Mouse (Mus musculus) E14TG2a.4 (cell line): ENCODE measurements around the gene Tbx3.

ENCODE experiments used
- CTCF ChIP-seq: conservative IDR thresholded peaks from 2 replicates; pipeline ENCODE4 v1.5.1; 2014; ENCODE audit warnings: low read length
- NANOG ChIP-seq: IDR thresholded peaks from 2 replicates; pipeline ENCODE4 v1.6.1; 2014; ENCODE audit warnings: borderline replicate concordance, low read length, mixed read lengths
- POU5F1 ChIP-seq: IDR thresholded peaks from 2 replicates; pipeline ENCODE4 v1.6.1; 2014; ENCODE audit warnings: low read length, borderline replicate concordance

- TF ChIP-seq CTCF (no peak), POU5F1 (no peak), NANOG (no peak)
Measured at GRCm38 (mm10) chr5:119656354-119656753, 14.1 kb upstream of the Tbx3 start.
